Mouse (Mus musculus): ENCODE measurements around the gene Ppil2.

DNA sequence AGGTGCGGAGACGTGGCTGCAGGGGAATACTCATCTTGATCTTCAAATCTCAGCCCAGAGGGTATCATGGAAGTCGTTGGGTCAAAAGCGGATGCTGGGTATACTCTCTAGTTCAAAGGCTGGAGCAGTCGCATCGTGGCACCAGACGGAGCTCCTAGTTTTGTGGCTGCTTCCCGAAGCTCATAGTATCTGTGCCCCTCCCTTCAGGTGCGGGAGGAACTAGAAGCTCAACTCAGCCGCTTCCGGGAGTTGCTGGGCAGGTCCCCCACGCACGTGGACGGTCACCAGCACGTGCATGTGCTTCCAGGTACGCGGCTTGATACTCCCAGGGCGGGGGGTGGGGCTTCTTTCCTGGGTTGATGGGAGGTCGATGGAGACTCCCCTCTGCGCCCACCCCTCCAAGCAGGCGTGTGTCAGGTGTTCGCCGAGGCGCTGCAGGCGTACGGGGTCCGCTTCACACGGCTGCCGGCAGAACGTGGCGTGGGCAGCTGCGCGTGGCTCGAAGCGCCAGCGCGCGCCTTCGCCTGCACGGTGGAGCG lies 36.4 kb upstream of the Ppil2 start:
- TF ChIP-seq EP300 (IDR thresholded peaks at IDR 0.05; ENCODE audit: low read depth) (no peak), CTCF (IDR thresholded peaks at IDR 0.05; ENCODE audit: low read depth) (no peak)
